Mouse (Mus musculus) kidney, adult 8-10 months (tissue): ENCODE measurements around the gene Grin3b.

Source experiments
- DNase-seq, 2 experiments: peaks; one replicate each; pipeline ENCODE4 v3.0.0; 2022

The Grin3b gene

DNA sequence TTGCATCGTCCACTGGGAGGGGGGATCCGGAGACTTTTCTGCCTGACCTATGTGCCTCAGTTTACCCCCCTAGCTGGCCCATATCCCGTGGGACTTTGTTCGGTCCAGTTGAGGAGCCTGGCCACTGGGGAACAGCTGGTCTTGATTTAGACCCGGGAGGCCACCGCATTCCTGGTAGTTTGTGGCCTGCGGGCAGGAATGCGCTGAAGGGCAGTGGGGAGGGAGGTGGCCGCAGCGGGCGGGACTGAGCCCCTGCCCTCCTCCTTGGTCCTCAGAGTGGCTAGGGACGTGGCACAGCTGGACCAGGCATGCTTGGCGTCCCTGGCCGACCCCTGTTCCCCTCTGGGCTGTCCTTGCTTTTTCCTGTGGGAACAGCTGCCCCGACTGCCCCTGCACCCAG lies 19.4 kb downstream of the Grin3b start:
- DNase-seq = no peak

DNA sequence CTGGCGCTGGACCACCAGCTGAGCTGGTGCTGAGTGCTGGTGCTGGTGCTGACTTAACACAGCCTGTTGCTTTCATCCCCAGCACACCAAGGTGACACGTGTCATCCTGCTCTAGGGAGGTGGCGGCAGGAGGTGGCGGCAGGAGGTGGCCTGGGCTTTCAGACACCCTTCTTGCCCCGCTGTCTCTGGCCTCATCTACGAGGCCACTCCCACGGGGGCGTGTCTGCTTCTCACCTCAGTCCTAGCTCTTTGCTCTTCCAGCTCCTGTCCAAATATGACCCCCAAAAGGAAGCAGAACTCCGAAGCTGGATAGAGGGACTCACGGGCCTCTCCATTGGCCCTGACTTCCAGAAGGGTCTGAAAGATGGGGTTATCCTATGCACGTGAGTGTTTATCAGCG lies 20.6 kb downstream of the Grin3b start:
- no peak for DNase-seq

DNA sequence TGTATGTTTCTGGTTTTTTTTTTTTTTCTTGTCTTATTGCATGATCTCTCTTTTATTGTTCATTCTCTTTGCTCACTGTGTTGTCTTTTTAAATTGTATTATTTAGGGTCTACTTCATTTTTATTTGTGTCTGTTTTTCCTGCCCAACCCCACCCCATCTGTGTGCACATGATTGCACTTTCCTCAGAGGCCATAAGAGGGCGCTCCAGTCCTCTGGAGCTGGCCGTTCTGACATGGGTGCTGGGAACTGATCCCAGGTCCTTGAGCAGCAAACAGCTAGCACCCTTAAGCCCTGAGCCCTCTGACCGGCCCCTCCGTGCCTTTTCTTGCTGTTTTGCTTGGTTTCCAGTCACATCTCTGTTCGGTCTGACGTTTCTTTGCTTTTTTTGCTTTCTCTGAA lies 21.0 kb downstream of the Grin3b start:
- no peak for DNase-seq

DNA sequence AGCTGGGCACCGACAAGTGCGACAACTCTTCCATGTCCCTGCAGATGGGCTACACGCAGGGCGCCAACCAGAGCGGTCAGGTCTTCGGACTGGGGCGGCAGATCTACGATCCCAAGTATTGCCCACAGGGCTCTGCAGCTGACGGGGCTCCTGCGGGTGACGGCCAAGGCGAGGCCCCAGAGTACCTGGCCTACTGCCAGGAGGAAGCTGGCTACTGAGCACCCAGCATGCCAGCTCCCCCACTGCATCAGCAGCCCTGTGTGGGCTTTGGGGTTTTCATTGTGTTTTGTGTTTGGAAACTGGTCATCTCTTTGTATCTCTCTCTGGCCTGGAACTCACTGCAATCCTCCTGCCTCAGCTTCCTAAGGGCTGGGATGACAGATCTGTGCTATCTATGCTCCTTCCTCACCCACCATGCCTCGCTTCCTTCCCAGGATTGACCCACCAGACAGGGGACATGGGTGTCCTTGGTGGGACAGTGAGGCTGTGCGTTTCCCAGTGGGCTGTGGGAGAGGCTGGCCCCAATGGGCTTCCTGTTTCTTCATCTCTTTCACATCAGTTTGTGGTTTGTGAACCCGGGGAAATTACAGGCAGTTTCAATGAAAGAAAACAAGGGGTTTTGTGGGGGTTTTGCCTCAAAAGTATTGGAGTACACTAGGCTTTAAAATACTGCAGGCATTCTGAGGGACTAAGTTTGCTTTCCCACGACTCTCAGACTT lies 24.0 kb downstream of the Grin3b start:
- DNase-seq = no peak

DNA sequence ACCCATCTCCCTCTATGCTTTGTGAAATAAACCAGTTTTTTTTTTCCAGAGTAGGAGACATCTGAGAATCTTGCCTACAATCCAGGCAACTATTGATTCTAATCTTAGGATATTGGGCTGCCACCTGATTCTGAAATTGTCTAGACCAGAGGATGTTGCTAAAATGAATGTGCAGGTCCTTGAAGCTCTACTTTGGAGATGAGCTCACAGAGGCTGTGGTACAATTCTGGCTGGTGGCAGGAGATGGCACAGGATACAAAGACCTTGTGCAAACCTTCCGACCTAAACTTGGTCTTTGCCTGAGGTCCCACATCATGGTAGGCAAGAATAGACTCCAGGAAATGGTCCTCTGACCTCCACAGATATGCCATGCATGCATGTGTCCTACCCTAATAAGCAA lies 25.1 kb downstream of the Grin3b start:
- no peak for DNase-seq

DNA sequence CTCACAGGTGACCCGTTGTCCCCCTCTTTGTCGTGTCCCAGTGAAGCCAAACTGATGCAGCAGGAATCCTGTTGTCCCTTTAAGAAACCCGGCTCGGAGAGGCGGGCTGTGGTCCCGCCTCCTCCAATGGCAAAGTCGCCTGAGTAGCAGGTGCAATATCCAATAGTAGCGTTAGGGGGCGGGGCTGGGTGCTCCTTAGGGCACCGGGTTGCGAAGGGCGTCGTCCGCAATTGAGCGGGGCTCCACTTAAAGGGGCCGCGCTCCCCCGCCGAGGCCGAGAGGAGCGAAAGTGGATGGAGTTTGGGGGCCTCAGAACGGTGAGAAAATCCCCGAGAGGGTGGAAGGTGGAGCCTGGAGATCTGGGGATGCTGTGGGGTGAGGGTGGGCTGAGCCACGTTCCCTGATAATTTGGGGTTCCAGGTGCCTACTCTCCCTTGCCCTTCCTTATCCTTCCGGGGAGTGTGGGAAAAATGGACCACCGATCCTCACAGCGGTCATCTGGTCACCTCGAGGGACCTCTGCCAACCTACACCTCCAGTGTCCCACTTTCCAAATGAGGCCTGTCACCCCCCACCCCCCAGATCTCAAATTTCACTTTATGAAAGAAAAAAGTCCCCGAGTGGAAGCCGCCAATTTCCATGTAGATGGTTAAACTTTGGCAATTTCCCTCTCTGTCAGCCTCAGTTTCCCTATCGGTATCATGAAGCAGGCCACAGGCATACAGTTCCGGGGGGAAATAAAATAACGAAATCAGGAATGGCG lies 25.9 kb downstream of the Grin3b start, which contains the start of gene Abca7:
Gene Abca7, plus strand, starts transcription at position 223 of the 762 bp plus-strand sequence.
- peak; percentile 93 to 97 for DNase-seq

DNA sequence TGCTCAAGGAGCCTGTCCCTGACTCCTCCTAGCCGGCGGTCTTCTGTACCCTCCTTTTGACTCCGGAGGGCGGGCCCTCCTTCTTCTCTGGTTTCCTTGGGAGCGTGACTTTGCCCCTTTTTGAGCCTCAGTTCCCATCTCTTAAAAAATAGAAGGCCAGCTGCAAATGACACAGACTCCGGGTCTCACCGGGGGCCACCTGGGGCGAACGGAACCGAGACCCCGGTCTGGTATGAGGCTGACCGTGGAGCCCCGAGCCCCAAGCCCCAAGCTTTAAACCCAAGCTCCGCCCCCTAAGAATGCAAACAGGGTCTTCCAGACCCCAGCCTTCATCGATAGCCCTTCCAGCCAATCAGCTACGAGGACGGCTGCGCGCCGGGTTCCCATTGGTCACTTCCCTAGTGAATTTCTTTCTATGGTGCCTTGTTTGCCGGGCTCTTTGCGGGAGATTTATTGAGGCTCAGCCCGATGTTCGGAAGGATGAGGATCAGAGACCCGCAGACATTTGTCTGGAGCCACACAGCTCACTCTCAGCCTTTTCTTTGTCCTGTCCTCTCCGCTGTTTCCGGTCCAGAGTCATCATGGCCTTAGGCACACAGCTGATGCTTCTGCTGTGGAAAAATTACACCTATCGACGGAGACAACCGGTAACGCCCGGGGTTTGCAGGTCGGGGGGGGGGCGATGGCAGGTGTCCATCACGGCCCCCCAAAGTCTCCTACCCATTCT lies 26.7 kb downstream of the Grin3b start:
- DNase-seq = peak in 1 of 2 experiments; percentile 52

DNA sequence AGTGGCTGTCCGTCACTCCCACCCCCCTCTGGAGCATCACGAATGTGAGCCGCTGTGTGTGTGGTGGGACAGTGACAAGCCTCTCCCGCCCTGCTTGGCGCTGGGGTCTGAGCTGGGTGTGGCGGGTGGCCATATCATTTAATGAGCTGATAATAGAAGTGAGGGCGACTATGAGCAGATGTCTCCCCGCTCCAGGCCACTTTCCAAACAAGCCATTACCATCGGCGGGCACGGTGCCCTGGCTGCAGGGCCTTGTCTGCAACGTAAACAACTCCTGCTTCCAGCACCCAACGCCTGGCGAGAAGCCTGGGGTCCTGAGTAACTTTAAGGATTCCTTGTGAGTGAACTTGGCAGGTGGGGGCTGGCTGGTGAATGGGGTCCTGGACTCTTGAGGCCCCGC lies 27.3 kb downstream of the Grin3b start:
- no peak for DNase-seq

DNA sequence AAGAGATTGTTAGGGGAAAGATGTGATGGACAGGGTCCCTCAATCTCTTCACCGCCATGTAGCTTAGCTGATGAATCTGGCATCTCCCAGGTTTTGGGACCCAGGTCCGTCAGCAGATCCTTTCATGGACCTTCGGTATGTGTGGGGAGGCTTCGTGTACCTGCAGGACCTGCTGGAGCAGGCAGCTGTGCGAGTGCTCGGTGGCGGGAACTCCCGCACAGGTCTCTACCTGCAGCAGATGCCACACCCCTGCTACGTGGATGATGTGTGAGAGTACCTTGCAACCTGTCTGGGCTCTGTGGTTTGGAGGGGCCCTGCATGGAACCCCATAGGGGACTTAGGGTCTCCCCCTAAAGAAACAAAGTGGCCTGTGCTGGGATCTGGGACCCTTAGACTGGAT lies 31.4 kb downstream of the Grin3b start:
- no peak for DNase-seq

DNA sequence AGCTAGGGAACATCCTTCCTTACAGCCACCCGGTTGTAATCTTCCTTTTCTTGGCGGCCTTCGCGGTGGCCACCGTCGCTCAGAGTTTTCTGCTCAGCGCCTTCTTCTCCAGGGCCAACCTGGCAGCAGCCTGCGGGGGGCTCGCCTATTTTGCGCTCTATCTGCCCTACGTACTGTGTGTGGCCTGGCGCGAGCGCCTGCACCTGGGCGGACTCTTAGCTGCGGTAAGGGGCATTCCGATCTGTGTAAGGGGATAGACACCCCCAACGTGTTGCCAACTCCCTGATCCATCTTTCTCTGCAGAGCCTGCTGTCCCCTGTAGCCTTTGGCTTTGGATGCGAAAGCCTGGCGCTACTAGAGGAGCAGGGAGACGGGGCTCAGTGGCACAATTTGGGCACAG lies 32.3 kb downstream of the Grin3b start:
- no peak for DNase-seq

DNA sequence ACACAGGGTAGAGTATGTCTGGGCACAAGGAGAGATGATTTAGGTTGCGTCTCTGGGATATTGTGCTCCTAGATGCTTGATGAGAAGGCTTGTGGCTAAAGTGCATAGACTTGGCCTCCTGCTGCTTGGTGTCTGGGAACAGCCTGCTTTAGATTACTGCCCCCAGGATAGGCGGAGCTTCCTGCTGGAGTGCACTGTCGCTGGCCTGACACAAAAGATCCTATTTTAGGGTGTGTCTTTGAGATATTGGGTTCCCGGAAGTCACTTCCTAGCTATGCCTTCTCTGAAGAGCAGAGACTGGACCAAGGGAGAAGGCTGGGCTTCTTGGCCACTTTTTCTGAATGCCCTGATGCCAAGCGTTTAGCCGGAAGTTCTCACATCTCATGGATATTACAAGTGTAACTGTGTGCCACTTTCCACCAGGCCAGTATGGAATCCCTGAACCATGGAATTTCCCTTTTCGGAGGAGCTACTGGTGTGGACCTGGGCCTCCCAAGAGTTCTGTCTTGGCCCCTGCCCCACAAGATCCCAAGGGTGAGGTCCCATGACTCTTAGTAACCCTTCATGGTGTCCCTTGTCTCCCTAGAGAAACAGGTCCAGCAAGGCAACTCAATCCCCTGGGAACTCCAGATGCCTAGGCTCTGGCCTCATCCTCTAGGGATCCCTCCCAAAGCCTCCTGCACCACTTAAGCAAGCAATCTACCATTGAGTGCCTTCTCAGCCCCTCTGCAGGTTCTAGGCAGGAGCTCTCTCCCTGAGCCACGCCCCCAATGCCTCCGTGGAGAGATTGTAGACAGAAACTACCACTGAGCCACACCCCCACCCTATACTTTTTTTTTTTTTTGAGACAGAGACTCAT lies 33.1 kb downstream of the Grin3b start:
- no peak for DNase-seq

DNA sequence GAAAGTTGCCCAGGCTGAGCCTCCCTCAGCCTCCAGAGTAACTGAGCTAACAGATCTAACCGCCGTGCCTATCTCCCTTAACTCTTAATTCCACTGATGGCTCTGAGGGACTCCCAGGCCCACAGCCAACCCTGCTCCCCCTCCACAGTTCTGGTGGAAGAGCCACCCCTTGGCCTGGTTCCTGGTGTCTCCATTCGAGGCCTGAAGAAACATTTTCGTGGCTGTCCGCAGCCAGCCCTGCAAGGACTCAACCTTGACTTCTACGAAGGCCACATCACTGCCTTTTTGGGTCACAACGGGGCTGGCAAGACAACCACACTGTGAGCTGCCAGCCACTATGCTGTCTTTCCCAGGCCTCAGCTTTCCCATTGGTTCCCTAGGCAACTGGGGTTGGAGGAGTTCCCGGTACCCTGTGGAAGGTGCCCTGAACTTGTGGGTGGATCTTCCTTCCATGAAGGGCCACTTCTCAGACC lies 33.8 kb downstream of the Grin3b start:
- DNase-seq = no peak

DNA sequence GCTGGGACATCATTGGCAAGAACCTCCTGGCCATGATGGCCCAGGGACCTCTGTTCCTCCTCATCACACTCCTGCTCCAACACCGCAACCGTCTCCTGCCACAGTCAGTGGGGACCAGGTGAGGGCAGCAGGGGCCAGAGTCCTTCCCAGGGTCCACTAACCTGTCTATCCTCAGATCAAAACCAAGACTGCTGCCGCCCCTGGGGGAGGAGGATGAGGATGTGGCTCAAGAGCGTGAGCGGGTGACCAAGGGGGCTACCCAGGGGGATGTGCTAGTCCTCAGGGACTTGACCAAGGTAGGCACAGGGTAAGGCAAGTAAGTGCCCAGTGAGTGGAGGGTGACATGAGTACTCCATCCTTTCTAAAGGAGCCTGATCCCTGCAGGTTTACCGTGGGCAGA lies 41.2 kb downstream of the Grin3b start:
- DNase-seq = no peak

DNA sequence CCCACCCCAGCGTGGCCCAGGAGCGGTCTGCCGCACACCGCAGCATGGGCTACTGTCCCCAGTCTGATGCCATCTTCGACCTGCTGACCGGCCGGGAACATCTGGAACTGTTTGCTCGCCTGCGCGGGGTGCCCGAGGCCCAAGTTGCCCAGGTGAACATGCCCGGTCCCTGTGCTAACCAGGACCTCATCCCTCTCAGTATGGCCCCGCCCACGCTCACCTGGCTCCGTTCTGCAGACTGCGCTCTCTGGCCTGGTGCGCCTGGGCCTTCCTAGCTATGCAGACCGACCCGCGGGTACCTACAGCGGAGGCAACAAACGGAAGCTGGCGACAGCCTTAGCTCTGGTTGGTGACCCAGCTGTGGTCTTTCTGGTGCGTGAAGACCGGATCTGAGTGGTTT lies 43.1 kb downstream of the Grin3b start:
- DNase-seq = no peak

DNA sequence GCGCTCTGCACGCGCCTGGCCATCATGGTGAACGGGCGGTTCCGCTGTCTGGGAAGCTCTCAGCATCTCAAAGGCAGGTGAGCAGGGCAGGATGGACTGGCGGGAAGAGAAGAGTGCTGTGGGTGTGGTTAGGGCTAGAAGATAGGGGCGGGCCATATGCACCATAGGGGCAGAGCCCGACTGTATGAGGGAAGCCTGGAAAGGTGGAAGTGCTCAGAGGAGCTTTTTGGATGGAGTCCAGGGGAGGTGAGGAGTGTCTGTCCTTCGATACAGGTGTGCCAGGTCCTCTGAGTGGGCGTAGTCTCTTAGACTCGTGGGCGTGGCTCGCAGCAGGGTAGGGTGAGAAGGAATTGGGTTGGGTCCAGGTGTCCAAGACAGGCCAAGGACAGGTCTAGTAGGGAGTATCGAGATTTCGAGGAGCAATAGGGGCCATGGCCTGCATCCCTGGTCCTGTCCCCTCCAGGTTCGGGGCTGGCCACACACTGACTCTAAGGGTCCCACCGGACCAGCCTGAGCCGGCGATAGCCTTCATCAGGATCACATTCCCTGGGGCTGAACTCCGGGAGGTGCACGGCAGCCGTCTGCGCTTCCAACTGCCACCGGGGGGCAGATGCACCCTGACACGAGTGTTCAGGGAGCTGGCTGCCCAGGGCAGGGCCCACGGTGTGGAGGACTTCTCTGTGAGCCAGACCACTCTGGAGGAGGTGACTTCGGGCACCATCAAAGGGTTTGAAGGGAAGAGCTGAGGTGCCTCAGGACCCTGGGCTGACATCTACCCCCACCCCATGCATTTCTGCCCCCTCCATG lies 44.2 kb downstream of the Grin3b start:
- DNase-seq = no peak

DNA sequence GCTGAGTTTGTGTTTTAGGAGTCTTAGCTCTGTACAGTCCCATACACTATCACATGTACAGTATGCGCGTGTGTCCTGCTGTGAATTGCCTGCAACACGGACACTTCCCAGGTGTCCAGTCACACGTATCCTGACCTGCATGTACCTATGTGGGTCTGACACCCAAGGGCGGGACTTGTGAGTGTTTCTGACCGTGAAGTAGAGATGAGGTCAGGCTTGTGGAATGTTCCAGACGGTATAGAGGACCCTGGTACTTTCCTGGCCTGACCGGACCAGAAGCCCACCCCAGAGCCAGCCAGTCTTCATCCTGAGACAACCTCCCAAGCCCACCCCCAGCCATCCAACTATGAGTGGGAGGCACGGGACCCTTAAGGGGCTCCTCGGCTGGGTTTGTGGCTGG lies 45.1 kb downstream of the Grin3b start:
- no peak for DNase-seq

DNA sequence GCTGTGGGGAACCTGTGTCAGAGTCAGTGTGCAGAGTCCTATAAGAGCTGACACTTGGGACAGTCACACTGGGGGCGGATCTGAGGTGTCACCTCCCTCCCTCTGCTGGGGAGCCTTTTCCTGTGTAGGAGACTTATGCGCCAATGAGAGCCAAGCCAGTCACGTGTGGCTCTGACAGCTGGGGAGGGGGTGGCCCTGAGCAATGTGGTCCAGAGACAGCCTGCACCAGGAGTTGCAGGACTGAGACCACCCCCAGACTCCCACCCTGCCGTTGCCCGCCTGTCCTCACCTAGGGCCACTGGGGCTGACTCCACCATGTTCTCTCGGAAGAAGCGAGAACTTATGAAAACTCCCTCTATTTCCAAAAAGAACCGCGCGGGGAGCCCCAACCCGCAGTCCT lies 46.0 kb downstream of the Grin3b start, which contains the start of gene Arhgap45:
Gene Arhgap45, plus strand, starts transcription at position 143 of the 400 bp plus-strand sequence.
- no peak for DNase-seq

DNA sequence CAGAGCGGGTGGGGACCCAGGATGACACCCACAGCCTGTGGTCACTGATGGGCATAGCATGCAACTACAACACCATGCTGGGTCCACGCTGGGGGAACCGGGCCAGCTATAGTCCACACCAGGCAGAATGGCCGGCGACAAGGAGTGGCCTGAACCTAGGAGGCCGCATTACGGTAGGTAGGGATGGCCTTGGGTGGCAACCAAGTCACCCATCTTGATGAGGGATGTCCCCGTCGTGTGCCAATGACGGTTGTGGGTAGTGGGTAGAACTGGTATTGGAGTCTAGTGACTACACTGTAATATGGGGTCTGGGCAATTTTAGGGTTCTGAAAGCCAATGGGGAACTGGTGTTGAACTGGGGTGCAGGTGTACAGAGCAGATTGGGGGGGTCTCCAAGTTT lies 46.4 kb downstream of the Grin3b start:
- DNase-seq = no peak

DNA sequence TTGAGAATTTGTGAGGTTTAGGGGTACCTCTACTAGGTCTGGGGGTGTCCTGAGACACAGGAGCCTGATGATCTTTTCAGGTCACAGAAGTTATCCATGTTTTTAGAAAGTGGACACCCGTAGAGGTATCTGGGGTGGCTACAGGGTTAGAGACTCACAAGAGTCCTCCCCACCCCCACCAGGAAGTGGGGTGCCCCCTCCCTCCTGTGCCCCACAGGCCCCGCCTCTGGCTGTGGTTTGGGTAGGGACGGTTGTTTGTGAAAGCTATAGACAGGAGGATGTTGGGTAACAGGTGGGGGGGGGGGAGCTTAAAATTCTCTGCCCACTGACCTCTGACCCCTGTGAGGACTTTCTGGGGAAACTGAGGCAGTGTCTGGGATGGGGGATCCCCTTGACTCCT lies 46.8 kb downstream of the Grin3b start:
- DNase-seq = no peak

DNA sequence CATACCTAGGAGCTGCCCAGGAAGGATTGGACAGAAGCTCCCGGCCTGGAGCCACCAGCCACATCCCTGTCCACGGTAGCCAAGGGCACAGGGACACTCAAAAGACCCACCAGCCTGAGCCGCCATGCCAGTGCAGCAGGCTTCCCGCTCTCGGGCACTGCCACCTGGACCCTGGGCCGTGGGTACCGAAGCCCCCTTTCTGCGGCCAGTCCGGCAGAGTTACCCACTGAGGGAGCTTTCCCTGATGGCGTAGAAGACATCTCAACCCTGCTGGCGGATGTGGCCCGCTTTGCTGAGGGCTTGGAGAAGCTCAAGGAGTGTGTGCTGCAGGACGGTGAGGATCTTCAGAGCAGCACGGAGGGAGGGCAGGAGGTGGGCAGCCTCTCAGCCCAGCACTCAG lies 47.3 kb downstream of the Grin3b start:
- DNase-seq = no peak

DNA sequence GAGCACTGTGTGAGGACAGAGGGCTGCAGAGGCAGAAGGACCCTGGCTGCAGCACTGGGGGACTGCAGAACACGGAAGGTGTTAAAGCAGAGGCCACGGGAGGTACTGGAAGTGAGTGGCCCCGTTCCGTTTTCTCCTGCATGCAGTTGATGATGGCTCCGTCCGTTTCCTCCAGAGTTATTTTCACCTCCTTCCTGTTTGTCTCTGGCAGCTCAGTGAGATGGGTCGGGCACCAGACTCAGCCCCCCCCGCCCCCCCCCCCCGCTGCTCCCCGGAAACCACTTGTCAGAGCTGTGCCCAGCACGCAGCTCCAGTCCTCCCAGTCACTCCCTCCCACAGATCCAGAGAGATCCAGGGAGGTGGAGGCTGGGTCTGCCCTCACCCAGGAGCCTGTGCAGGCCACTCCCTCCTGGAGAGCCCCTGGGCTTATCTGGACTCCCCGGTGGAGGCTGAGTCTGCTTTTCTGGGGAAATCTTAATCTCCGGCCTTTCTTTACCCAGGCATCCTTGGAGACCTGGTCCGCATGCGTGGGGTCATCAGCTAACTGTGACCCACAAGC lies 48.3 kb downstream of the Grin3b start:
- no peak for DNase-seq
